10 mouse cellular contexts compared by ENCODE assay signal in the genomic region with DNA sequence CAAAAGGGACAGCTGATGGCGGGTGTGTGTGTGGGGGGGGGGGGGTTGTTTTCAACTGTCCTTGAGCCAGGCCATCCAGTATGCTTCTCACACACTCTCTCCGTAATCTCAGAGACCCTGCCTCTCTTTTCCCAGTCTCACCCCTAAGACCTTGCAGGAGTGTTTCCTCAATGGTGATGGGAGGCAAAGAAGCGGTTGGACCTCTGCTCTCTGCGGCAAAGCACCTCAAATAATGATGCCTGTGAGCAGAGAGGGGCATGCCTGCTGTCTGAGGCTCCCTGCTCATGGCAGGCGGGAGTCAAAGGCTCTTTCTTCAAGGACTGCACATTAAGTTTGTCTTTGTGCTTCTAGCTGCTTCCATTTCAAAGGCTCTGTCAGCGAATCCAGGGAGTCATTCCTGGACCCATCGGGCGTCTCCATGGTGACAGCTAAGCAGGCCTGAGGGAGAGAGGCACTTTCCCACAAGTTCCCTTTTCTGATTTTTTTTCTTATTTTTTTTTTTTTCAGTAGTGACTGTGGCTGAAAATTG. TPM values are rescaled to one million over a fixed set of nuclear protein-coding genes. Genes with fewer than 3 reads are reported as not detected.
A peak's percentile ranks its signal among the peaks of the same experiment; 100 is the strongest.
DNase-seq lines count a peak whose midpoint lies in the region; ATAC-seq and TF ChIP-seq lines count a peak whose summit lies in the region.
"Had no signal": no experiment of that assay in that cellular context is flagged by ENCODE, and none has a peak within 500 bp of the region (broad histone marks: within the 10 kb centered on the region; RNA-seq: fewer than 3 reads in every experiment).

No protein-coding gene starts in this region.

- peak overlapping the region; percentile 90 for H3K27ac ChIP-seq in forebrain, embryonic 12.5 days
- H3K27ac ChIP-seq in midbrain, postnatal 0 days (ENCODE audit: low read depth, low read length), result peak overlapping the region; percentile 83
- H3K27ac ChIP-seq in liver, embryonic 11.5 days (ENCODE audit: low read depth, low read length), result no peak overlapping the region

- DNase-seq in brain, embryonic 18.5 days (ENCODE audit: low read depth, low spot score), result peak; percentile 76
- peak; percentile 58 to 63 for DNase-seq in layer of hippocampus, postnatal 10 days (ENCODE audit: low spot score in 2 of 2)
- peak; percentile 90 for DNase-seq in midbrain, postnatal 0 days (ENCODE audit: low spot score)
- no peak for DNase-seq in liver, embryonic 11.5 days (ENCODE audit: low spot score)
- DNase-seq in adrenal gland, adult 8-10 months, result no peak
- no peak for DNase-seq in natural killer cell, adult 2 months (ENCODE audit: low spot score in 2 of 2)
- DNase-seq in spleen, adult 12 weeks (ENCODE audit: low spot score), result no peak

- no peaks in the 10 kb centered on the region for H3K36me3 ChIP-seq in forebrain, embryonic 12.5 days (replicated peaks)
- no peaks in the 10 kb centered on the region for H3K36me3 ChIP-seq in midbrain, postnatal 0 days (ENCODE audit: insufficient read depth, low read length)
- H3K36me3 ChIP-seq in liver, embryonic 11.5 days (ENCODE audit: control insufficient read depth, insufficient read depth, low read length), result no peaks in the 10 kb centered on the region

- H3K9me3 ChIP-seq in forebrain, embryonic 12.5 days, result peaks cover 7% of the 10 kb centered on the region; the same call in 1 of the 2 replicates
- H3K9me3 ChIP-seq in midbrain, postnatal 0 days (ENCODE audit: low read length), result no peaks in the 10 kb centered on the region
- H3K9me3 ChIP-seq in liver, embryonic 11.5 days (ENCODE audit: control insufficient read depth, low read length), result no peaks in the 10 kb centered on the region

- peak overlapping the region; percentile 19; the same call in 1 of the 2 replicates for H3K4me2 ChIP-seq in forebrain, embryonic 12.5 days
- no peak overlapping the region for H3K4me2 ChIP-seq in midbrain, postnatal 0 days (ENCODE audit: low read depth, low read length, poor library complexity, severe bottlenecking)
- no peak overlapping the region for H3K4me2 ChIP-seq in liver, embryonic 11.5 days

- no peak overlapping the region for H3K4me3 ChIP-seq in forebrain, embryonic 12.5 days (replicated peaks)
- no peak overlapping the region for H3K4me3 ChIP-seq in midbrain, postnatal 0 days (ENCODE audit: low read depth, low read length)
- H3K4me3 ChIP-seq in liver, embryonic 11.5 days (ENCODE audit: low read depth, low read length), result no peak overlapping the region

- ATAC-seq in forebrain, embryonic 12.5 days (ENCODE audit: low FRiP score), result peak; percentile 80
- peak; percentile 84 for ATAC-seq in midbrain, postnatal 0 days (ENCODE audit: low FRiP score)
- no peak for ATAC-seq in liver, embryonic 11.5 days (replicated peaks; ENCODE audit: low FRiP score)

- peaks cover 6% of the 10 kb centered on the region; the same call in 1 of the 2 replicates for H3K27me3 ChIP-seq in forebrain, embryonic 12.5 days
- H3K27me3 ChIP-seq in midbrain, postnatal 0 days (ENCODE audit: insufficient read depth, low read length), result no peaks in the 10 kb centered on the region
- no peaks in the 10 kb centered on the region for H3K27me3 ChIP-seq in liver, embryonic 11.5 days (replicated peaks; ENCODE audit: control insufficient read depth, insufficient read depth, low read length)

- no peak for TF ChIP-seq CTCF in midbrain, postnatal 0 days (IDR thresholded peaks at IDR 0.05)

- H3K9ac ChIP-seq in forebrain, embryonic 12.5 days, result peak overlapping the region; percentile 38; the same call in 1 of the 2 replicates
- H3K9ac ChIP-seq in midbrain, postnatal 0 days (replicated peaks; ENCODE audit: low read length, poor library complexity, severe bottlenecking), result 0 out of 2 replicates have a peak overlapping the region, but pooled peaks have one; percentile 2
- H3K9ac ChIP-seq in liver, embryonic 11.5 days (ENCODE audit: low read depth, low read length), result no peak overlapping the region

- 9% methylated on average over 8 of the region's 8 CpGs for WGBS in forebrain, embryonic 12.5 days
- 11% methylated on average over 8 of the region's 8 CpGs for WGBS in midbrain, postnatal 0 days
- WGBS in liver, embryonic 11.5 days, result 57% methylated on average over 8 of the region's 8 CpGs

- peaks cover 56% of the 10 kb centered on the region for H3K4me1 ChIP-seq in forebrain, embryonic 12.5 days
- peaks cover 24% of the 10 kb centered on the region for H3K4me1 ChIP-seq in midbrain, postnatal 0 days (ENCODE audit: insufficient read depth, low read length)
- peaks cover 7% of the 10 kb centered on the region; the same call in 1 of the 2 replicates for H3K4me1 ChIP-seq in liver, embryonic 11.5 days (replicated peaks; ENCODE audit: control insufficient read depth, insufficient read depth, low read length)

RNA-seq across cellular contexts. Expression of gene Medag, which starts 31.1 kb away (rescaled TPM):
- polyA plus RNA-seq in forebrain, embryonic 12.5 days (2016; fragmentation: Nextera tagmentation; extraction: Ambion mirVana), result 1.2 and 1.3 TPM in 2 replicates
- total RNA-seq in layer of hippocampus, postnatal 10 days (2021), result 1 to 10 TPM in 1 of 2 experiments, under 1 TPM in 1; 0.78 to 1.3 TPM
- total RNA-seq in midbrain, postnatal 0 days (2014; rRNA removed), result 2.6 and 3.4 TPM in 2 replicates
- polyA plus RNA-seq in midbrain, postnatal 0 days (2015; fragmentation: Nextera tagmentation; extraction: Ambion mirVana), result 1.3 and 2.1 TPM in 2 replicates
- 0.75 and 1.2 TPM in 2 replicates for polyA plus RNA-seq in liver, embryonic 11.5 days (2014; fragmentation: Nextera tagmentation; extraction: Ambion mirVana)
- 10 to 100 TPM in 2 of 4 experiments, 1 to 10 TPM in 2; 2.7 to 16.1 (median 9.2) TPM for total RNA-seq in adrenal gland, adult 8-10 months (2022)
- total RNA-seq: neutrophil, adult 5-6 weeks had no signal

RNA-seq across cellular contexts. Expression of gene Tex26, which starts 59.0 kb away (rescaled TPM):
- polyA plus RNA-seq in forebrain, embryonic 12.5 days (2016; fragmentation: Nextera tagmentation; extraction: Ambion mirVana), result 2.0 and 2.9 TPM in 2 replicates
- under 1 TPM; 0.50 to 0.69 TPM for total RNA-seq in layer of hippocampus, postnatal 10 days (2021)
- total RNA-seq in midbrain, postnatal 0 days (2014; rRNA removed), result 0.76 and 1.9 TPM in 2 replicates
- 1.3 and 1.4 TPM in 2 replicates for polyA plus RNA-seq in midbrain, postnatal 0 days (2015; fragmentation: Nextera tagmentation; extraction: Ambion mirVana)
- polyA plus RNA-seq in liver, embryonic 11.5 days (2014; fragmentation: Nextera tagmentation; extraction: Ambion mirVana), result 0.48 and 0.62 TPM in 2 replicates
- not detected for total RNA-seq in adrenal gland, adult 8-10 months (2022)
- total RNA-seq: heart, postnatal 14 days; neutrophil, adult 5-6 weeks had no signal

Comparison
In these comparisons a context has a peak if more than half of its experiments do, and no peak if none do; other contexts are left out.
1. DNase-seq: peak in brain, embryonic 18.5 days (single experiment), layer of hippocampus, postnatal 10 days (2 of 2) and midbrain, postnatal 0 days (single experiment); none in liver, embryonic 11.5 days (single experiment), adrenal gland, adult 8-10 months (single experiment), natural killer cell, adult 2 months (0 of 2) and spleen, adult 12 weeks (single experiment).